ENCODE assay signal across 9 mouse cellular contexts in genomic region chr14:118676308-118676994, GRCm38 (mm10).
"Had no signal": no experiment of that assay in that cellular context is flagged by ENCODE, and none has a peak within 500 bp of the region (broad histone marks: within the 10 kb centered on the region; RNA-seq: fewer than 3 reads in every experiment).

No protein-coding gene starts in this region.

- H3K9ac ChIP-seq: limb, embryonic 15.5 days; liver, embryonic 13.5 days; midbrain, embryonic 12.5 days; neural tube, embryonic 13.5 days had no signal

- ATAC-seq: hindbrain, postnatal 0 days; midbrain, embryonic 16.5 days had no signal

- H3K27me3 ChIP-seq: limb, embryonic 15.5 days; liver, embryonic 13.5 days; midbrain, embryonic 12.5 days; neural tube, embryonic 13.5 days had no signal

- H3K9me3 ChIP-seq: limb, embryonic 15.5 days; liver, embryonic 13.5 days; midbrain, embryonic 12.5 days; neural tube, embryonic 13.5 days had no signal

- H3K4me3 ChIP-seq: limb, embryonic 15.5 days; liver, embryonic 13.5 days; midbrain, embryonic 12.5 days; neural tube, embryonic 13.5 days had no signal

- H3K4me2 ChIP-seq: limb, embryonic 15.5 days; liver, embryonic 13.5 days; midbrain, embryonic 12.5 days; neural tube, embryonic 13.5 days had no signal

- DNase-seq: layer of hippocampus, postnatal 36 days; liver, embryonic 13.5 days; lung, adult 18-20 months; retina, postnatal 1 day had no signal

- H3K36me3 ChIP-seq: limb, embryonic 15.5 days; liver, embryonic 13.5 days; midbrain, embryonic 12.5 days; neural tube, embryonic 13.5 days had no signal

- H3K27ac ChIP-seq: hindbrain, postnatal 0 days; limb, embryonic 15.5 days; liver, embryonic 13.5 days; midbrain, embryonic 12.5 days; neural tube, embryonic 13.5 days had no signal

- H3K4me1 ChIP-seq: neural tube, embryonic 13.5 days had no signal
